Mouse (Mus musculus): ENCODE measurements at regions not wholly inside any gene's neighbourhood (a gene's known extent, or its start where the extent isn't known, plus 50 kb on each side); places are given as distances from the start of the nearest gene placed in this dataset.

GRCm38 (mm10) chr8:6577868-6578634 is 1472.9 kb upstream of the Slc10a2 start:
- no peak for DNase-seq

- no peak for DNase-seq
These were observed 1470.1 kb upstream of the Slc10a2 start for GRCm38 (mm10) chr8:6575241-6575640.

- no peak for DNase-seq
These were observed 1468.3 kb upstream of the Slc10a2 start for GRCm38 (mm10) chr8:6573492-6573891.

- DNase-seq, result peak; percentile 72 to 75
These were observed 1467.0 kb upstream of the Slc10a2 start for GRCm38 (mm10) chr8:6572066-6572665.

- DNase-seq, result no peak
These were observed 1445.8 kb upstream of the Slc10a2 start for GRCm38 (mm10) chr8:6550965-6551364.

GRCm38 (mm10) chr8:6527171-6527570 is 1422.0 kb upstream of the Slc10a2 start:
- no peak for DNase-seq

- no peak for DNase-seq
These were observed 1410.9 kb upstream of the Slc10a2 start for GRCm38 (mm10) chr8:6515882-6516682.

- no peak for DNase-seq
These were observed 1387.3 kb upstream of the Slc10a2 start for GRCm38 (mm10) chr8:6492453-6492852.

GRCm38 (mm10) chr8:6481966-6482365 is 1376.8 kb upstream of the Slc10a2 start:
- DNase-seq, result no peak

GRCm38 (mm10) chr8:6471089-6471488 is 1365.9 kb upstream of the Slc10a2 start:
- DNase-seq, result no peak

- no peak for DNase-seq
These were observed 1351.5 kb upstream of the Slc10a2 start for GRCm38 (mm10) chr8:6456553-6457180.

GRCm38 (mm10) chr8:6448301-6448700 is 1343.2 kb upstream of the Slc10a2 start:
- DNase-seq, result no peak

GRCm38 (mm10) chr8:6439069-6439468 is 1333.9 kb upstream of the Slc10a2 start:
- DNase-seq, result no peak

Measured in B cell, adult 2 months (primary cell).